Mouse (Mus musculus) forebrain, embryonic 12.5 days (tissue): Measurements from ENCODE around the gene Kdm2a. TPM values are rescaled to one million over a fixed set of nuclear protein-coding genes. Genes with fewer than 3 reads are reported as not detected.

Experiments
- ATAC-seq: fragments of 200-750 bp; cut with Nextera tagmentation; 2 replicates; pipeline ENCODE4 v1.8.0; 2017; ENCODE audit warnings: moderate TSS enrichment; ENCODE audit not compliant: low FRiP score
- H3K27ac ChIP-seq: fragments of 300-500 bp; sonication (generic); 2 replicates; pipeline ENCODE4 v1.5.1; 2016; ENCODE audit warnings: mild to moderate bottlenecking
- H3K27me3 ChIP-seq: fragments of 300-500 bp; sonication (generic); 2 replicates; pipeline ENCODE4 v1.6.1; 2016; ENCODE audit warnings: mild to moderate bottlenecking
- H3K36me3 ChIP-seq: fragments of 300-500 bp; sonication (generic); replicated peaks from 2 replicates; pipeline ENCODE4 v1.6.1; 2016; ENCODE audit warnings: mild to moderate bottlenecking
- H3K4me1 ChIP-seq: fragments of 300-500 bp; sonication (generic); 2 replicates; pipeline ENCODE4 v1.6.1; 2016
- H3K4me2 ChIP-seq: fragments of 300-500 bp; sonication (generic); 2 replicates; pipeline ENCODE4 v1.6.1; 2016; ENCODE audit warnings: mild to moderate bottlenecking, moderate library complexity
- H3K4me3 ChIP-seq: fragments of 300-500 bp; sonication (generic); replicated peaks from 2 replicates; pipeline ENCODE4 v1.5.1; 2016; ENCODE audit warnings: mild to moderate bottlenecking
- H3K9ac ChIP-seq: fragments of 300-500 bp; sonication (generic); 2 replicates; pipeline ENCODE4 v1.6.1; 2016; ENCODE audit warnings: mild to moderate bottlenecking
- H3K9me3 ChIP-seq: fragments of 300-500 bp; sonication (generic); 2 replicates; pipeline ENCODE4 v1.6.1; 2016
- WGBS: fragments of 180-500 bp; shearing (Covaris S2); methylation state at CpG from one replicate; pipeline ENCODE4 v1.1.7; 2016; 5-methylcytosine and 5-hydroxymethylcytosine counted together
- polyA plus RNA-seq: library from polyadenylated mRNA; unstranded; fragments of >200 nt; fragmentation: Nextera tagmentation; extraction: Ambion mirVana; gene quantifications from 2 replicates; pipeline ENCODE4 v1.2.1, GENCODE M21; 2016

The Kdm2a gene
- polyA plus RNA-seq, result 57.2 and 61.0 TPM in 2 replicates

- 1% methylated on average over 82 of the region's 82 CpGs for WGBS
- H3K9me3 ChIP-seq, result peaks cover 3% of the 10 kb centered on the region; the same call in 1 of the 2 replicates
Measured at GRCm38 (mm10) chr19:4397798-4398629, at the start of gene Kdm2a. TSS of gene Kdm2a (minus strand) at chr19:4398285.

GRCm38 (mm10) chr19:4447445-4447844, 49.4 kb upstream of the Kdm2a start:
- Histone ChIP-seq H3K4me3 (no peak overlapping the region), H3K9me3 (no peaks in the 10 kb centered on the region), H3K27ac (no peak overlapping the region), H3K9ac (no peak overlapping the region), H3K36me3 (no peaks in the 10 kb centered on the region), H3K27me3 (0 out of 2 replicates have a peak, but pooled peaks cover 3% of the 10 kb centered on the region), H3K4me1 (0 out of 2 replicates have a peak, but pooled peaks cover 6% of the 10 kb centered on the region), H3K4me2 (no peak overlapping the region)
- 86% methylated on average over 9 of the region's 9 CpGs for WGBS
- ATAC-seq, result no peak

More at GRCm38 (mm10) chr19:4397798-4398629, at the start of gene Kdm2a:
- Histone ChIP-seq H3K4me3 (peak within 1 kb of the TSS; percentile 93), H3K27ac (peak within 1 kb of the TSS; percentile 97), H3K27me3 (no peaks in the 10 kb centered on the region), H3K4me2 (peak within 1 kb of the TSS; percentile 92), H3K9ac (peak within 1 kb of the TSS; percentile 98), H3K36me3 (peaks cover 7% of the 10 kb centered on the region; the same call in 1 of the 2 replicates), H3K4me1 (peaks cover 27% of the 10 kb centered on the region)
- peak; percentile 24; the same call in 1 of the 2 replicates for ATAC-seq

- Histone ChIP-seq H3K27ac (no peak overlapping the region), H3K9ac (no peak overlapping the region), H3K4me2 (no peak overlapping the region), H3K27me3 (0 out of 2 replicates have a peak, but pooled peaks cover 3% of the 10 kb centered on the region), H3K4me1 (peaks cover 2% of the 10 kb centered on the region), H3K4me3 (no peak overlapping the region), H3K9me3 (no peaks in the 10 kb centered on the region), H3K36me3 (no peaks in the 10 kb centered on the region)
- WGBS, result 81% methylated on average over 8 of the region's 8 CpGs
- no peak for ATAC-seq
Measured at GRCm38 (mm10) chr19:4446661-4447420, 48.8 kb upstream of the Kdm2a start.

- Histone ChIP-seq H3K9me3 (no peaks in the 10 kb centered on the region), H3K4me1 (peaks cover 26% of the 10 kb centered on the region), H3K36me3 (no peaks in the 10 kb centered on the region), H3K9ac (no peak overlapping the region), H3K4me2 (no peak overlapping the region), H3K27me3 (peaks cover 39% of the 10 kb centered on the region), H3K27ac (no peak overlapping the region), H3K4me3 (no peak overlapping the region)
- WGBS, result 14% methylated on average over 3 of the region's 3 CpGs
- ATAC-seq, result 0 out of 2 replicates have a peak, but pooled peaks have one; percentile 9
Measured at GRCm38 (mm10) chr19:4442408-4442807, 44.3 kb upstream of the Kdm2a start.

- H3K27me3 ChIP-seq, result peaks cover 39% of the 10 kb centered on the region
- H3K27ac ChIP-seq, result no peak overlapping the region
- H3K4me3 ChIP-seq, result no peak overlapping the region
- no peak overlapping the region for H3K4me2 ChIP-seq
- peaks cover 26% of the 10 kb centered on the region for H3K4me1 ChIP-seq
- H3K9me3 ChIP-seq, result no peaks in the 10 kb centered on the region
- ATAC-seq, result no peak
- 48% methylated on average over 10 of the region's 10 CpGs for WGBS
- H3K9ac ChIP-seq, result no peak overlapping the region
- H3K36me3 ChIP-seq, result no peaks in the 10 kb centered on the region
Measured at GRCm38 (mm10) chr19:4441621-4442161, 43.6 kb upstream of the Kdm2a start.

- no peak overlapping the region for H3K4me3 ChIP-seq
- H3K27ac ChIP-seq, result no peak overlapping the region
- H3K27me3 ChIP-seq, result peaks cover 39% of the 10 kb centered on the region
- no peak overlapping the region for H3K9ac ChIP-seq
- H3K4me1 ChIP-seq, result peaks cover 26% of the 10 kb centered on the region
- 26% methylated on average over 6 of the region's 6 CpGs for WGBS
- no peaks in the 10 kb centered on the region for H3K36me3 ChIP-seq
- H3K4me2 ChIP-seq, result no peak overlapping the region
- no peaks in the 10 kb centered on the region for H3K9me3 ChIP-seq
- ATAC-seq, result no peak
Measured at GRCm38 (mm10) chr19:4441090-4441591, 43.1 kb upstream of the Kdm2a start.

GRCm38 (mm10) chr19:4440222-4440621, 42.1 kb upstream of the Kdm2a start:
- ATAC-seq, result no peak
- H3K4me1 ChIP-seq, result peaks cover 26% of the 10 kb centered on the region
- H3K27ac ChIP-seq, result no peak overlapping the region
- WGBS, result 13% methylated on average over 8 of the region's 8 CpGs
- no peak overlapping the region for H3K9ac ChIP-seq
- H3K9me3 ChIP-seq, result no peaks in the 10 kb centered on the region
- H3K4me3 ChIP-seq, result no peak overlapping the region
- H3K4me2 ChIP-seq, result peak overlapping the region; percentile 81
- H3K27me3 ChIP-seq, result peaks cover 39% of the 10 kb centered on the region
- no peaks in the 10 kb centered on the region for H3K36me3 ChIP-seq

GRCm38 (mm10) chr19:4439161-4439801, 41.2 kb upstream of the Kdm2a start, which contains the start of gene Rhod:
TSS of gene Rhod (minus strand) at chr19:4439432.
- Histone ChIP-seq H3K27me3 (peaks cover 39% of the 10 kb centered on the region), H3K4me1 (peaks cover 26% of the 10 kb centered on the region), H3K4me2 (peak within 1 kb of the TSS; percentile 81), H3K27ac (no peak within 1 kb of the TSS), H3K4me3 (peak within 1 kb of the TSS; percentile 51), H3K36me3 (no peaks in the 10 kb centered on the region), H3K9me3 (no peaks in the 10 kb centered on the region), H3K9ac (peak within 1 kb of the TSS; percentile 33)
- ATAC-seq, result peak; percentile 30; the same call in 1 of the 2 replicates
- WGBS, result under 1% methylated on average over 37 of the region's 51 CpGs

GRCm38 (mm10) chr19:4438791-4439160, 40.7 kb upstream of the Kdm2a start:
- H3K4me3 ChIP-seq, result peak overlapping the region; percentile 51
- 6% methylated on average over 8 of the region's 8 CpGs for WGBS
- no peak for ATAC-seq

GRCm38 (mm10) chr19:4437886-4438285, 39.8 kb upstream of the Kdm2a start:
- H3K9ac ChIP-seq, result no peak overlapping the region
- no peak for ATAC-seq
- no peak overlapping the region for H3K4me2 ChIP-seq
- no peak overlapping the region for H3K27ac ChIP-seq
- no peaks in the 10 kb centered on the region for H3K36me3 ChIP-seq
- peaks cover 37% of the 10 kb centered on the region for H3K27me3 ChIP-seq
- 74% methylated on average over 6 of the region's 6 CpGs for WGBS
- no peak overlapping the region for H3K4me3 ChIP-seq
- H3K4me1 ChIP-seq, result peaks cover 26% of the 10 kb centered on the region
- H3K9me3 ChIP-seq, result no peaks in the 10 kb centered on the region

More at GRCm38 (mm10) chr19:4438791-4439160, 40.7 kb upstream of the Kdm2a start:
- Histone ChIP-seq H3K27me3 (peaks cover 37% of the 10 kb centered on the region), H3K4me1 (peaks cover 26% of the 10 kb centered on the region), H3K9ac (peak overlapping the region; percentile 33), H3K9me3 (no peaks in the 10 kb centered on the region), H3K36me3 (no peaks in the 10 kb centered on the region), H3K27ac (no peak overlapping the region), H3K4me2 (peak overlapping the region; percentile 81)

- Histone ChIP-seq H3K4me2 (no peak overlapping the region), H3K36me3 (no peaks in the 10 kb centered on the region), H3K4me3 (no peak overlapping the region), H3K9ac (no peak overlapping the region), H3K27me3 (peaks cover 37% of the 10 kb centered on the region), H3K9me3 (no peaks in the 10 kb centered on the region), H3K27ac (no peak overlapping the region), H3K4me1 (peaks cover 21% of the 10 kb centered on the region)
- 85% methylated on average over 3 of the region's 3 CpGs for WGBS
- no peak for ATAC-seq
Measured at GRCm38 (mm10) chr19:4436254-4436653, 38.2 kb upstream of the Kdm2a start.
